Mouse (Mus musculus) MEL (cell line): Measurements from ENCODE around the gene Dync1li2.

Source experiments
- CTCF ChIP-seq, 3 experiments: IDR thresholded peaks in 2 of 3; conservative IDR thresholded peaks in 1 of 3; 2 replicates each; pipeline ENCODE4 v1.5.1; 2011 to 2012; ENCODE audit warnings: low read length in 3 of 3, low read depth in 2 of 3, mild to moderate bottlenecking in 2 of 3, improper control_type of control experiment in 1 of 3, inconsistent platforms in 1 of 3, mixed read lengths in 1 of 3, moderate library complexity in 1 of 3; ENCODE audit not compliant: control insufficient read depth in 1 of 3, insufficient read depth in 1 of 3, poor library complexity in 1 of 3, severe bottlenecking in 1 of 3
- EP300 ChIP-seq, 2 experiments: IDR thresholded peaks; 2 replicates each; pipeline ENCODE4 v1.6.1; 2011; ENCODE audit warnings: improper control_type of control experiment in 2 of 2, low read length in 2 of 2, low read depth in 1 of 2, mild to moderate bottlenecking in 1 of 2
- MAFK ChIP-seq: IDR thresholded peaks from 2 replicates; pipeline ENCODE4 v1.6.1; 2011; ENCODE audit warnings: low read depth, mild to moderate bottlenecking, low read length, improper control_type of control experiment, borderline replicate concordance
- POLR2A ChIP-seq, 2 experiments: IDR thresholded peaks; 2 replicates each; pipeline ENCODE4 v1.6.1; 2011 to 2012; ENCODE audit warnings: low read length in 2 of 2, mild to moderate bottlenecking in 2 of 2, control low read depth in 1 of 2, improper control_type of control experiment in 1 of 2, low read depth in 1 of 2, moderate library complexity in 1 of 2; ENCODE audit not compliant: control insufficient read depth in 1 of 2, insufficient read depth in 1 of 2, poor library complexity in 1 of 2

- no peak for TF ChIP-seq POLR2A (IDR thresholded peaks at IDR 0.05; ENCODE audit: control insufficient read depth in 1 of 2, insufficient read depth in 1 of 2, low read depth in 1 of 2, low read length in 2 of 2, poor library complexity in 1 of 2)
- TF ChIP-seq MAFK = no peak
- TF ChIP-seq EP300 (IDR thresholded peaks at IDR 0.05; ENCODE audit: low read depth in 1 of 2, low read length in 2 of 2) = no peak
- no peak for TF ChIP-seq CTCF (IDR thresholded peaks at IDR 0.05 in 2 of 3, conservative IDR thresholded peaks at IDR 0.05 in 1 of 3; ENCODE audit: control insufficient read depth in 1 of 3, insufficient read depth in 1 of 3, low read depth in 2 of 3, low read length in 3 of 3, poor library complexity in 1 of 3, severe bottlenecking in 1 of 3)
Measured at GRCm38 (mm10) chr8:104390245-104390644, 52.6 kb downstream of the Dync1li2 start.
